Mouse (Mus musculus): ENCODE measurements around the gene Nasp. TPM values are rescaled to one million over a fixed set of nuclear protein-coding genes. Genes with fewer than 3 reads are reported as not detected.
A peak's percentile ranks its signal among the peaks of the same experiment; 100 is the strongest.
"Not testable (repeated sequence)": the region's sequence is repeated elsewhere in the genome, so short reads cannot be mapped to it uniquely, and the experiment has no call there.

The Nasp gene
- polyA plus RNA-seq (2016; fragmentation: Nextera tagmentation; extraction: Ambion mirVana), result 172 and 173 TPM in 2 replicates

GRCm38 (mm10) chr4:116627722-116628662 is at the start of gene Nasp:
Nasp (minus strand) TSS chr4:116627941.
- WGBS, result 8% methylated on average over 23 of the region's 23 CpGs
- H3K4me1 ChIP-seq, result peaks cover 19% of the 10 kb centered on the region
- peak within 1 kb of the TSS; percentile 76 for H3K9ac ChIP-seq
- no peaks in the 10 kb centered on the region for H3K27me3 ChIP-seq (replicated peaks)
- H3K27ac ChIP-seq, result peak within 1 kb of the TSS; percentile 69
- H3K9me3 ChIP-seq, result no peaks in the 10 kb centered on the region
- peaks cover 3% of the 10 kb centered on the region; the same call in 1 of the 2 replicates for H3K36me3 ChIP-seq
- peak within 1 kb of the TSS; percentile 72 for H3K4me2 ChIP-seq (replicated peaks)
- H3K4me3 ChIP-seq, result peak within 1 kb of the TSS; percentile 92
- ATAC-seq (ENCODE audit: low FRiP score, low read depth), result peak; percentile 89

- no peak overlapping the region for H3K9ac ChIP-seq
- H3K4me2 ChIP-seq (replicated peaks), result no peak overlapping the region
- H3K36me3 ChIP-seq, result no peaks in the 10 kb centered on the region
- no peaks in the 10 kb centered on the region for H3K4me1 ChIP-seq
- no peak for ATAC-seq (ENCODE audit: low FRiP score, low read depth)
- no peaks in the 10 kb centered on the region for H3K9me3 ChIP-seq
- H3K4me3 ChIP-seq, result no peak overlapping the region
- 87% methylated on average over 3 of the region's 3 CpGs for WGBS
- H3K27ac ChIP-seq, result no peak overlapping the region
- no peaks in the 10 kb centered on the region for H3K27me3 ChIP-seq (replicated peaks)
Measured at GRCm38 (mm10) chr4:116676027-116676426, 48.3 kb upstream of the Nasp start.

DNA sequence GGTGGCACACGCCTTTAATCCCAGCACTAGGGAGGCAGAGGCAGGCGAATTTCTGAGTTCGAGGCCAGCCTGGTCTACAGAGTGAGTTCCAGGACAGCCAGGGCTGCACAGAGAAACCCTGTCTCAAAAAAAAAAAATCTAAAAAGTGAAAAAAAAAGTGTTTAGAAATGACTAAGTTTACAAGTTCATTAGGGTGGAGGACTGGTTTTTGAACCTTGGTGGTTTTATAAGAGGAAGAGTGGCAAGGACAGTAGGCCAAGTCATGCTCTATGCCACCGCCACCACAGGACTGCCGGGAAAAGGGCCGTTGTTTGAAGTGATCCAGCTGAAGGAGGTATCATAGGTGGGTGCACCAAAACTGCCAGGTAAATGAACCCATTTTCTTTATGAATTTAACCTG is 47.0 kb upstream of the Nasp start:
- ATAC-seq (ENCODE audit: low FRiP score, low read depth); H3K4me1 ChIP-seq; H3K9ac ChIP-seq; H3K9me3 ChIP-seq; H3K27ac ChIP-seq; H3K4me3 ChIP-seq; H3K4me2 ChIP-seq (replicated peaks); H3K36me3 ChIP-seq; H3K27me3 ChIP-seq (replicated peaks): not testable (repeated sequence)
- 91% methylated on average over 6 of the region's 6 CpGs for WGBS

DNA sequence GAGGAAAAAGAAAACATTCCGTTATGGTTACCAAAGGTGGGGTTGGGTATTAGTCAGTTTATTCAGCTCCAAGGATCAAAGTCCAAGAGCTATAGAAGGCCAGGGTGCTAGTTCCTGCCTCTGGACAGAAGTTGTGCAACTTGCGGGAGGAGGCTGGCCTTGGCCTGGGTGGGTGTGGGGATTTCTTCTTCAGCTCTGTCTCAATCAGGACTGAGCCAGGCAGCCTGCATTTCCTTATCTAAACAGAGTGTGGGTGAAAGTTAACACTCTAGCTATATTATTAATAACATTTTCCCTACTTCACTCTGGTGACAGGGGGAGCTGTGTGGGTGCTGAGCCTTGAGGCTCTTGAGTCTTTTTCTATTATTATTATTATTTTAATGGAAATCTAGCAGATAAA is 45.0 kb upstream of the Nasp start:
- no peak overlapping the region for H3K9ac ChIP-seq
- no peaks in the 10 kb centered on the region for H3K4me1 ChIP-seq
- H3K9me3 ChIP-seq, result no peaks in the 10 kb centered on the region
- no peak for ATAC-seq (ENCODE audit: low FRiP score, low read depth)
- 76% methylated on average over 2 of the region's 2 CpGs for WGBS
- H3K27ac ChIP-seq, result no peak overlapping the region
- H3K4me2 ChIP-seq (replicated peaks), result no peak overlapping the region
- H3K36me3 ChIP-seq, result no peaks in the 10 kb centered on the region
- H3K27me3 ChIP-seq (replicated peaks), result no peaks in the 10 kb centered on the region
- no peak overlapping the region for H3K4me3 ChIP-seq

DNA sequence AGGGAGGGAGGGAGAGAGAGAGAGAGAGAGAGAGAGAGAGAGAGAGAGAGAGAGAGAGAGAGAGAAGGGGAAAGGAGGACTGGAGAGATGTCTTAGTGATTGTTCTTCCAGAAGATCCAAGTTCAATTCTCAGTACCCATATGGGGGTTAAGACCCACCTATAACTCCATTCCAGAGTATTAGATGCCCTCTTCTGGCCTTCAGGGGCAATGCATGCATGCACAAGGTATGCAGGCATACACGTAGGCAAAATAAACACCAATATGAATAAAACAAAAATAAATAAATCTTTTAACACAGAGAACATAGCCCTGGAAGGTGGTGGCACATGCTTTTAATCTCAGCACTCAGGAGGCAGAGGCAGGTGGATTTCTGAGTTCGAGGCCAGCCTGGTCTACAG is 41.5 kb upstream of the Nasp start:
- Histone ChIP-seq H3K4me2 (replicated peaks) (no peak overlapping the region), H3K4me1 (no peaks in the 10 kb centered on the region), H3K27ac (no peak overlapping the region), H3K9ac (no peak overlapping the region), H3K27me3 (replicated peaks) (no peaks in the 10 kb centered on the region), H3K4me3 (no peak overlapping the region), H3K9me3 (no peaks in the 10 kb centered on the region), H3K36me3 (no peaks in the 10 kb centered on the region)
- 63% methylated on average over 2 of the region's 2 CpGs for WGBS
- ATAC-seq (ENCODE audit: low FRiP score, low read depth), result no peak

- ATAC-seq (ENCODE audit: low FRiP score, low read depth), result no peak
- Histone ChIP-seq H3K27ac (no peak overlapping the region), H3K36me3 (no peaks in the 10 kb centered on the region)
Measured at GRCm38 (mm10) chr4:116668145-116668544, 40.4 kb upstream of the Nasp start.

DNA sequence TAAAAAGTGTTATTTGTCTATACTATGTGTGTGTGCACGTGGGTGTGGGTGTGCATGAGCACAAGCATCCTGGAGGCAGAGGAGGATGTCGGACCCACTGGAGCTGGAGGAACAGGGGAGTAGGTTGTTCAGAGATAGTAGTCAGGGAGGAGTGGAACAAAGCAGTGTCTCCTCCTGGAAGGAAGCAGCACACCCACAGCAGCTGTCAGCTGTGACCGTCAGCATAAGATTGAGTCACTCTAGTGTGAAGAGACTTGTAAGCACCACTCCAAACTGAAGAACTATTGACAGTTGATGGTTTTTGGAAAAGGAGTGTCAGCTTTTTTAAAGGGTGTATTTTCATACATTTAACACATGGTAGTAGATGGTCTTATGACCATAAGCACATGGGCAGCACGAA is 38.9 kb upstream of the Nasp start:
- Histone ChIP-seq H3K9ac (no peak overlapping the region), H3K27ac (no peak overlapping the region), H3K4me2 (replicated peaks) (no peak overlapping the region), H3K4me1 (no peaks in the 10 kb centered on the region), H3K27me3 (replicated peaks) (no peaks in the 10 kb centered on the region), H3K36me3 (no peaks in the 10 kb centered on the region), H3K9me3 (no peaks in the 10 kb centered on the region), H3K4me3 (no peak overlapping the region)
- ATAC-seq (ENCODE audit: low FRiP score, low read depth), result no peak
- 76% methylated on average over 4 of the region's 4 CpGs for WGBS

More at GRCm38 (mm10) chr4:116668145-116668544, 40.4 kb upstream of the Nasp start:
- Histone ChIP-seq H3K4me3 (no peak overlapping the region), H3K9me3 (no peaks in the 10 kb centered on the region), H3K4me1 (no peaks in the 10 kb centered on the region), H3K9ac (no peak overlapping the region), H3K4me2 (replicated peaks) (no peak overlapping the region), H3K27me3 (replicated peaks) (no peaks in the 10 kb centered on the region)
- WGBS, result 67% methylated on average over 3 of the region's 3 CpGs

GRCm38 (mm10) chr4:116661998-116662397 is 34.3 kb upstream of the Nasp start:
- no peak for ATAC-seq (ENCODE audit: low FRiP score, low read depth)
- Histone ChIP-seq H3K27me3 (replicated peaks) (no peaks in the 10 kb centered on the region), H3K27ac (no peak overlapping the region), H3K4me2 (replicated peaks) (no peak overlapping the region), H3K9ac (no peak overlapping the region), H3K4me1 (no peaks in the 10 kb centered on the region), H3K36me3 (no peaks in the 10 kb centered on the region), H3K4me3 (no peak overlapping the region), H3K9me3 (no peaks in the 10 kb centered on the region)
- WGBS, result 93% methylated on average over 1 of the region's 1 CpGs

DNA sequence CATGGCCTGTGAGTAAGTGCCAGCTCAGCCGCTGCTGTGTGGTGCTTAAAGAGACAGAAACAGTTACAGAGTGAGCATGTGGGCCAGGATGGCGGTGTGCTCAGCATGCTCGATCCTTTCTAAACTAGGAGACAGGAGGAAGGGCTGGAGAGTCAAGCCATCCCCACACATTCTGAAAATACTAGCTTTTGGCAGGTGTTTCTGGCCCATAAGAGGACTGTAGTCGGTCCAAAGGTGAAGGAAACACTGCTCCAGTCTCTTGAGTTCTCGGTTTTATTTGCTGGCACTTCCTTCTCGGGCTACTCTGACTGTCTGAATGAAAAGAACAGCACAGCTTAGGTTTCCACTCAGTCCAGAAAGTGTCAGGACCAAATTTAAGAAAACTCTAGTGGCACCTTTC is 33.1 kb upstream of the Nasp start:
- no peaks in the 10 kb centered on the region for H3K27me3 ChIP-seq (replicated peaks)
- H3K27ac ChIP-seq, result no peak overlapping the region
- H3K9me3 ChIP-seq, result no peaks in the 10 kb centered on the region
- no peak overlapping the region for H3K4me3 ChIP-seq
- no peak for ATAC-seq (ENCODE audit: low FRiP score, low read depth)
- no peak overlapping the region for H3K4me2 ChIP-seq (replicated peaks)
- H3K4me1 ChIP-seq, result no peaks in the 10 kb centered on the region
- 78% methylated on average over 6 of the region's 6 CpGs for WGBS
- no peaks in the 10 kb centered on the region for H3K36me3 ChIP-seq
- no peak overlapping the region for H3K9ac ChIP-seq

DNA sequence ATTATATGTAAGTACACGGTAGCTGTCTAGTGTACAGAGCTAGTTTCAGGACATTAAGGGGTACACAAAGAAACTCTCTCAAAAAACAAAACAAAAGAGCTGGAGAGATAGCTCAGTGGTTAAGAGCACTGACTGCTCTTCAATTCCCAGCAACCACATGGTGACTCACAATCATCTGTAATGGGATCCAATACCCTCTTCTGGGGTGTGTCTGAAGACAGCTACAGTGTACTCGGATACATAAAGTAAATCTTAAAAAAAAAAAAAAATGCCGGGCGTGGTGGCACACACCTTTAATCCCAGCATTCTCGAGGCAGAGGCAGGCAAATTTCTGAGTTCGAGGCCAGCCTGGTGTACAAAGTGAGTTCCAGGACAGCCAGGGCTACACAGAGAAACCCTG is 32.2 kb upstream of the Nasp start:
- not testable (repeated sequence) for H3K4me2 ChIP-seq (replicated peaks); H3K27ac ChIP-seq; ATAC-seq (ENCODE audit: low FRiP score, low read depth); H3K27me3 ChIP-seq (replicated peaks); H3K4me3 ChIP-seq; H3K9me3 ChIP-seq; H3K9ac ChIP-seq; H3K36me3 ChIP-seq; H3K4me1 ChIP-seq
- WGBS, result 87% methylated on average over 6 of the region's 6 CpGs

GRCm38 (mm10) chr4:116659474-116659873 is 31.7 kb upstream of the Nasp start:
- WGBS, result 82% methylated on average over 2 of the region's 2 CpGs
- Histone ChIP-seq H3K9me3 (no peaks in the 10 kb centered on the region), H3K4me1 (no peaks in the 10 kb centered on the region), H3K36me3 (no peaks in the 10 kb centered on the region), H3K4me3 (no peak overlapping the region), H3K27me3 (replicated peaks) (no peaks in the 10 kb centered on the region), H3K4me2 (replicated peaks) (no peak overlapping the region), H3K9ac (no peak overlapping the region), H3K27ac (no peak overlapping the region)
- no peak for ATAC-seq (ENCODE audit: low FRiP score, low read depth)

DNA sequence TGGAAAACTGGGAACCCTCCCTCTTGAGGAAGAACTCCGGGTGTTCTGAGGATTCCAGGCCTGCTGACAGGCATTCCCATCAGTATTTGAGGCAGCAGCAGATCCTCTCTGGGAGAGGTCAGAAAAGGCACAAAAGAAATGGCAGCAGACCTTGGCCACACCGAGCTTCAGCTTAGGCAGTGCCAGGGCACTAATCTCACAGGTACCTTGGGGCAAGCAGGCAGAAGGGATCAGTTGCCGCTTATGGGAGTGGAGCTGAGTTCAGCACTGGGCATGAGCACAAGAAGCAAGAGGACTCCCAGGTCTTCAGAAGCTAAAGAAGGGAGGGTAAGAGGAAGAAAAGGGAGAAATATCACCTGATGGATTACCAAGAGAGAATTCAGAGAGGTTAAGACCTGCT is 30.2 kb upstream of the Nasp start:
- Histone ChIP-seq H3K27ac (no peak overlapping the region), H3K4me3 (no peak overlapping the region), H3K4me1 (no peaks in the 10 kb centered on the region), H3K9ac (no peak overlapping the region), H3K4me2 (replicated peaks) (no peak overlapping the region), H3K9me3 (no peaks in the 10 kb centered on the region), H3K27me3 (replicated peaks) (no peaks in the 10 kb centered on the region), H3K36me3 (no peaks in the 10 kb centered on the region)
- no peak for ATAC-seq (ENCODE audit: low FRiP score, low read depth)
- 46% methylated on average over 3 of the region's 3 CpGs for WGBS

DNA sequence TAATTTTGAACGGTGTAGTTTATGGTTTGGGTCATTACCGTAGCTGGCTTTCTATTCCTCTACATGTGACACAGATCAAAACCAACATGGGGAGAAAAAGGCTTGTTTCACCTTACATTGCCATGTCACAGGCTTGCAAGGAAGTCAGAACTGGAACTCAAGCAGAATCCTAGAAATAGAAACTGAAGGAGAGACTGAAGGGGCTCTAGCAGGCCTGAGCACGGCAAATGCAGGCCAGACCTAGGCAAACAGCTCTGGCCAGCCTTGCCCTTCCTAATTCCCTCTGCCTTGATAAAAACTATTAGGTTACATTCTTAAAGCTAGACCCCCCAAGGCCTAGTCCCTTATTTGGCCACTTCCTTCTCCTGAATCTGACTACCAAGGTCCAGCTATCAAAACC is 27.9 kb upstream of the Nasp start:
- Histone ChIP-seq H3K4me1 (no peaks in the 10 kb centered on the region; the same call in 1 of the 2 replicates), H3K4me3 (no peak overlapping the region), H3K27ac (no peak overlapping the region), H3K9me3 (no peaks in the 10 kb centered on the region), H3K27me3 (replicated peaks) (no peaks in the 10 kb centered on the region), H3K4me2 (replicated peaks) (no peak overlapping the region), H3K9ac (no peak overlapping the region), H3K36me3 (no peaks in the 10 kb centered on the region)
- WGBS, result 82% methylated on average over 3 of the region's 3 CpGs
- no peak for ATAC-seq (ENCODE audit: low FRiP score, low read depth)

Data from neural tube, embryonic 12.5 days (tissue).